Comparison of ENCODE assay signal across 33 mouse cellular contexts in genomic region chr12:112819057-112819662, GRCm38 (mm10). TPM values are rescaled to one million over a fixed set of nuclear protein-coding genes. Genes with fewer than 3 reads are reported as not detected.
DNase-seq lines count a peak whose midpoint lies in the region; ATAC-seq and TF ChIP-seq lines count a peak whose summit lies in the region.
"Had no signal": no experiment of that assay in that cellular context is flagged by ENCODE, and none has a peak within 500 bp of the region (broad histone marks: within the 10 kb centered on the region; RNA-seq: fewer than 3 reads in every experiment).

No protein-coding gene starts in this region.

- no peak for TF ChIP-seq POLR2A in small intestine, adult 2 months (IDR thresholded peaks at IDR 0.05; ENCODE audit: low read depth, low read length)

- peaks cover 28% of the 10 kb centered on the region for H3K4me1 ChIP-seq in intestine, embryonic 16.5 days (ENCODE audit: control insufficient read depth, insufficient read depth, low read length)
- H3K4me1 ChIP-seq in intestine, embryonic 15.5 days (replicated peaks) = peaks cover 28% of the 10 kb centered on the region; the same call in 1 of the 2 replicates
- no peaks in the 10 kb centered on the region for H3K4me1 ChIP-seq in lung, postnatal 0 days (ENCODE audit: insufficient read depth, low read depth, low read length)
- no peaks in the 10 kb centered on the region; the same call in 1 of the 2 replicates for H3K4me1 ChIP-seq in intestine, postnatal 0 days (replicated peaks; ENCODE audit: control insufficient read depth, insufficient read depth, low read length)
- H3K4me1 ChIP-seq in small intestine, adult 2 months (ENCODE audit: control insufficient read depth, insufficient read depth, insufficient read length, low read length) = peaks cover 7% of the 10 kb centered on the region

- peak; percentile 54 for DNase-seq in lung, postnatal 25 days (ENCODE audit: low spot score)
- no peak for DNase-seq in lung, postnatal 0 days (ENCODE audit: low spot score)
- no peak for DNase-seq in c-Kit-positive CD71-positive TER-119-positive erythroid progenitor cells, embryonic 14.5 days (ENCODE audit: low spot score)
- no peak for DNase-seq in testis, postnatal 14 days (ENCODE audit: low spot score)
- DNase-seq: adrenal gland, adult 2 months; adrenal gland, postnatal 36 days; cerebellum, adult 2 months; cerebellum, postnatal 14 days; heart, adult 11 months; lung, embryonic 14.5 days; retina, postnatal 1 day; right cerebral cortex, postnatal 14 days; thymus, adult 2 months; thymus, postnatal 36 days had no signal

- no peaks in the 10 kb centered on the region for H3K9me3 ChIP-seq in intestine, embryonic 16.5 days (ENCODE audit: control insufficient read depth, low read length)
- H3K9me3 ChIP-seq in intestine, embryonic 15.5 days = no peaks in the 10 kb centered on the region
- no peaks in the 10 kb centered on the region for H3K9me3 ChIP-seq in lung, postnatal 0 days (ENCODE audit: low read length)
- H3K9me3 ChIP-seq in intestine, postnatal 0 days (ENCODE audit: control insufficient read depth) = no peaks in the 10 kb centered on the region
- H3K9me3 ChIP-seq: heart, embryonic 10.5 days; heart, embryonic 15.5 days; liver, embryonic 15.5 days; midbrain, embryonic 15.5 days; neural tube, embryonic 15.5 days had no signal

- H3K27me3 ChIP-seq in intestine, embryonic 16.5 days (replicated peaks; ENCODE audit: control insufficient read depth, insufficient read depth, low read length) = no peaks in the 10 kb centered on the region
- no peaks in the 10 kb centered on the region for H3K27me3 ChIP-seq in intestine, embryonic 15.5 days (replicated peaks)
- H3K27me3 ChIP-seq in lung, postnatal 0 days (replicated peaks; ENCODE audit: insufficient read depth, low read length) = no peaks in the 10 kb centered on the region
- no peaks in the 10 kb centered on the region for H3K27me3 ChIP-seq in intestine, postnatal 0 days (replicated peaks; ENCODE audit: control insufficient read depth, insufficient read depth, low read length)
- no peaks in the 10 kb centered on the region for H3K27me3 ChIP-seq in small intestine, adult 2 months (ENCODE audit: control insufficient read depth, insufficient read depth, low read length)
- H3K27me3 ChIP-seq: CH12.LX; heart, embryonic 15.5 days; liver, embryonic 15.5 days; midbrain, embryonic 15.5 days; neural tube, embryonic 15.5 days had no signal

- no peak for TF ChIP-seq CTCF in lung, postnatal 0 days (IDR thresholded peaks at IDR 0.05)
- no peak for TF ChIP-seq CTCF in intestine, postnatal 0 days (IDR thresholded peaks at IDR 0.05; ENCODE audit: low read depth)
- TF ChIP-seq CTCF in small intestine, adult 2 months (IDR thresholded peaks at IDR 0.05; ENCODE audit: extremely low read depth, insufficient read length, insufficient replicate concordance, low read depth, low read length) = no peak

- H3K27ac ChIP-seq in intestine, embryonic 16.5 days (ENCODE audit: low read length) = peak overlapping the region; percentile 68
- no peak overlapping the region for H3K27ac ChIP-seq in intestine, embryonic 15.5 days
- no peak overlapping the region for H3K27ac ChIP-seq in lung, postnatal 0 days (ENCODE audit: low read length)
- H3K27ac ChIP-seq in intestine, postnatal 0 days (ENCODE audit: low read depth, low read length) = peak overlapping the region; percentile 41; the same call in 1 of the 2 replicates
- H3K27ac ChIP-seq in small intestine, adult 2 months (ENCODE audit: insufficient read depth, low read depth, low read length) = peak overlapping the region; percentile 6; the same call in 1 of the 2 replicates
- H3K27ac ChIP-seq: heart, embryonic 10.5 days; heart, embryonic 15.5 days; liver, embryonic 15.5 days; macrophage; midbrain, embryonic 15.5 days; neural tube, embryonic 15.5 days; stomach, postnatal 0 days had no signal

- H3K4me2 ChIP-seq in intestine, embryonic 16.5 days (ENCODE audit: low read depth, low read length) = no peak overlapping the region
- H3K4me2 ChIP-seq in intestine, embryonic 15.5 days (replicated peaks) = no peak overlapping the region
- H3K4me2 ChIP-seq in lung, postnatal 0 days (replicated peaks; ENCODE audit: low read depth, low read length) = no peak overlapping the region
- no peak overlapping the region for H3K4me2 ChIP-seq in intestine, postnatal 0 days (replicated peaks; ENCODE audit: low read depth)
- H3K4me2 ChIP-seq: heart, embryonic 15.5 days; liver, embryonic 15.5 days; lung, embryonic 14.5 days; midbrain, embryonic 15.5 days; neural tube, embryonic 15.5 days had no signal

- no peak overlapping the region for H3K9ac ChIP-seq in intestine, embryonic 16.5 days (ENCODE audit: low read depth, low read length)
- no peak overlapping the region for H3K9ac ChIP-seq in intestine, embryonic 15.5 days
- no peak overlapping the region for H3K9ac ChIP-seq in lung, postnatal 0 days (replicated peaks; ENCODE audit: low read depth)
- no peak overlapping the region; the same call in 1 of the 2 replicates for H3K9ac ChIP-seq in intestine, postnatal 0 days (ENCODE audit: low read depth, low read length)
- H3K9ac ChIP-seq: heart, embryonic 15.5 days; liver, embryonic 15.5 days; lung, embryonic 14.5 days; midbrain, embryonic 15.5 days; neural tube, embryonic 15.5 days had no signal

- peaks cover 10% of the 10 kb centered on the region for H3K36me3 ChIP-seq in intestine, embryonic 16.5 days (ENCODE audit: control insufficient read depth, insufficient read depth, low read length)
- H3K36me3 ChIP-seq in intestine, embryonic 15.5 days = peaks cover 39% of the 10 kb centered on the region
- 0 out of 2 replicates have a peak, but pooled peaks cover 3% of the 10 kb centered on the region for H3K36me3 ChIP-seq in lung, postnatal 0 days (ENCODE audit: insufficient read depth, low read length)
- H3K36me3 ChIP-seq in intestine, postnatal 0 days (ENCODE audit: control insufficient read depth, insufficient read depth) = peaks cover 34% of the 10 kb centered on the region
- H3K36me3 ChIP-seq in small intestine, adult 2 months (ENCODE audit: control insufficient read depth, insufficient read depth, low read length) = peaks cover 24% of the 10 kb centered on the region

- no peak for TF ChIP-seq EP300 in lung, postnatal 0 days (IDR thresholded peaks at IDR 0.05)

- peak; percentile 45 for ATAC-seq in intestine, embryonic 16.5 days
- no peak for ATAC-seq in intestine, embryonic 15.5 days
- no peak for ATAC-seq in lung, postnatal 0 days
- ATAC-seq in intestine, postnatal 0 days = peak; percentile 58
- ATAC-seq: forebrain, embryonic 16.5 days; hindbrain, embryonic 16.5 days; midbrain, embryonic 15.5 days had no signal

- WGBS in intestine, embryonic 16.5 days = 81% methylated on average over 8 of the region's 8 CpGs
- WGBS in intestine, embryonic 15.5 days = 82% methylated on average over 8 of the region's 8 CpGs
- WGBS in lung, postnatal 0 days = 87% methylated on average over 8 of the region's 8 CpGs
- 64% methylated on average over 8 of the region's 8 CpGs for WGBS in intestine, postnatal 0 days
- 49% methylated on average over 8 of the region's 8 CpGs for WGBS in small intestine, adult 2 months

- H3K4me3 ChIP-seq in intestine, embryonic 16.5 days (ENCODE audit: low read length) = no peak overlapping the region
- H3K4me3 ChIP-seq in intestine, embryonic 15.5 days (replicated peaks) = no peak overlapping the region
- no peak overlapping the region for H3K4me3 ChIP-seq in lung, postnatal 0 days (ENCODE audit: low read depth, low read length)
- H3K4me3 ChIP-seq in intestine, postnatal 0 days (ENCODE audit: low read depth, low read length) = no peak overlapping the region
- no peak overlapping the region for H3K4me3 ChIP-seq in small intestine, adult 2 months (ENCODE audit: low read depth, low read length)
- H3K4me3 ChIP-seq: erythroblast, embryonic 14.5 days; heart, embryonic 10.5 days; heart, embryonic 15.5 days; liver, embryonic 15.5 days; midbrain, embryonic 15.5 days; neural tube, embryonic 15.5 days had no signal

RNA-seq across cellular contexts. Expression of gene Cdca4, which starts 10.1 kb away (rescaled TPM):
- polyA plus RNA-seq in intestine, embryonic 16.5 days (2015; fragmentation: Nextera tagmentation; extraction: Ambion mirVana) = 69.2 and 79.6 TPM in 2 replicates
- polyA plus RNA-seq in intestine, embryonic 15.5 days (2015; fragmentation: Nextera tagmentation; extraction: Ambion mirVana) = 87.6 and 88.0 TPM in 2 replicates
- 28.1 and 29.5 TPM in 2 replicates for polyA plus RNA-seq in lung, postnatal 0 days (2015; fragmentation: Nextera tagmentation; extraction: Ambion mirVana)
- polyA plus RNA-seq in intestine, postnatal 0 days (2015; fragmentation: Nextera tagmentation; extraction: Ambion mirVana) = 22.6 and 24.1 TPM in 2 replicates
- 8.0 and 15.8 TPM in 2 replicates for polyA plus RNA-seq in small intestine, adult 2 months (2012; rRNA removed)

RNA-seq across cellular contexts. Expression of gene Clba1, which starts 10.4 kb away (rescaled TPM):
- 3.4 and 4.1 TPM in 2 replicates for polyA plus RNA-seq in intestine, embryonic 16.5 days (2015; fragmentation: Nextera tagmentation; extraction: Ambion mirVana)
- 3.7 and 4.6 TPM in 2 replicates for polyA plus RNA-seq in intestine, embryonic 15.5 days (2015; fragmentation: Nextera tagmentation; extraction: Ambion mirVana)
- polyA plus RNA-seq in lung, postnatal 0 days (2015; fragmentation: Nextera tagmentation; extraction: Ambion mirVana) = 17.8 and 19.0 TPM in 2 replicates
- polyA plus RNA-seq in intestine, postnatal 0 days (2015; fragmentation: Nextera tagmentation; extraction: Ambion mirVana) = 3.6 TPM in 2 replicates
- polyA plus RNA-seq in small intestine, adult 2 months (2012; rRNA removed) = 1.2 and 1.6 TPM in 2 replicates
- polyA plus RNA-seq: erythroblast, embryonic 14.5 days had no signal

RNA-seq across cellular contexts. Expression of gene Ahnak2, which starts 16.7 kb away (rescaled TPM):
- polyA plus RNA-seq in intestine, embryonic 16.5 days (2015; fragmentation: Nextera tagmentation; extraction: Ambion mirVana) = 2.3 and 2.8 TPM in 2 replicates
- polyA plus RNA-seq in intestine, embryonic 15.5 days (2015; fragmentation: Nextera tagmentation; extraction: Ambion mirVana) = 2.3 and 3.0 TPM in 2 replicates
- 4.8 and 4.9 TPM in 2 replicates for polyA plus RNA-seq in lung, postnatal 0 days (2015; fragmentation: Nextera tagmentation; extraction: Ambion mirVana)
- polyA plus RNA-seq in intestine, postnatal 0 days (2015; fragmentation: Nextera tagmentation; extraction: Ambion mirVana) = 1.6 TPM in 2 replicates
- 1.4 and 2.1 TPM in 2 replicates for polyA plus RNA-seq in small intestine, adult 2 months (2012; rRNA removed)

RNA-seq across cellular contexts. Expression of gene Gpr132, which starts 48.9 kb away (rescaled TPM):
- 0.40 and 0.48 TPM in 2 replicates for polyA plus RNA-seq in intestine, embryonic 16.5 days (2015; fragmentation: Nextera tagmentation; extraction: Ambion mirVana)
- polyA plus RNA-seq in intestine, embryonic 15.5 days (2015; fragmentation: Nextera tagmentation; extraction: Ambion mirVana) = 0.24 and 0.40 TPM in 2 replicates
- polyA plus RNA-seq in lung, postnatal 0 days (2015; fragmentation: Nextera tagmentation; extraction: Ambion mirVana) = 0.25 and 0.40 TPM in 2 replicates
- 0.25 and 0.30 TPM in 2 replicates for polyA plus RNA-seq in intestine, postnatal 0 days (2015; fragmentation: Nextera tagmentation; extraction: Ambion mirVana)
- 5.4 and 8.2 TPM in 2 replicates for polyA plus RNA-seq in small intestine, adult 2 months (2012; rRNA removed)
- polyA plus RNA-seq: forebrain, embryonic 11.5 days; forebrain, embryonic 16.5 days; hindbrain, embryonic 11.5 days; limb, embryonic 11.5 days had no signal

RNA-seq across cellular contexts. Expression of gene Pld4, which starts 58.7 kb away (rescaled TPM):
- polyA plus RNA-seq in intestine, embryonic 16.5 days (2015; fragmentation: Nextera tagmentation; extraction: Ambion mirVana) = 12.2 and 13.0 TPM in 2 replicates
- polyA plus RNA-seq in intestine, embryonic 15.5 days (2015; fragmentation: Nextera tagmentation; extraction: Ambion mirVana) = 11.6 and 12.6 TPM in 2 replicates
- 19.6 and 23.8 TPM in 2 replicates for polyA plus RNA-seq in lung, postnatal 0 days (2015; fragmentation: Nextera tagmentation; extraction: Ambion mirVana)
- polyA plus RNA-seq in intestine, postnatal 0 days (2015; fragmentation: Nextera tagmentation; extraction: Ambion mirVana) = 6.7 and 6.9 TPM in 2 replicates
- 21.8 and 28.2 TPM in 2 replicates for polyA plus RNA-seq in small intestine, adult 2 months (2012; rRNA removed)
- polyA plus RNA-seq: C2C12 had no signal

Comparison
In these comparisons a context has a peak if more than half of its experiments do, and no peak if none do; other contexts are left out.
1. ATAC-seq: peak in intestine, embryonic 16.5 days (single experiment) and intestine, postnatal 0 days (single experiment); none in intestine, embryonic 15.5 days (single experiment) and lung, postnatal 0 days (single experiment).
2. H3K27ac ChIP-seq: peak in intestine, embryonic 16.5 days (single experiment), intestine, postnatal 0 days (single experiment) and small intestine, adult 2 months (single experiment); none in intestine, embryonic 15.5 days (single experiment) and lung, postnatal 0 days (single experiment).